Mouse (Mus musculus) granulocyte monocyte progenitor cell, adult 5-6 weeks (primary cell): ENCODE measurements around the gene Ccl2. TPM values are rescaled to one million over a fixed set of nuclear protein-coding genes. Genes with fewer than 3 reads are reported as not detected.

ENCODE experiments used
- ATAC-seq: replicated peaks from 2 replicates; pipeline ENCODE4 v1.8.0; 2016; ENCODE audit warnings: mild to moderate bottlenecking, moderate TSS enrichment, inconsistent platforms; ENCODE audit not compliant: poor library complexity, severe bottlenecking
- total RNA-seq, 2 experiments: library from RNA; stranded (forward) in 1 of 2; stranded (reverse) in 1 of 2; fragments of 200-712, 200-1000 nt in 1 of 2; fragments of >200 nt in 1 of 2; fragmentation: Nextera tagmentation in 1 of 2; gene quantifications; 2 replicates each; pipeline ENCODE4 v1.2.3; 2014 to 2017

Gene Ccl2
- total RNA-seq (2014; fragmentation: Nextera tagmentation) (not detected in 2 replicates), total RNA-seq (2017) (0.41 and 5.5 TPM in 2 replicates)

GRCm38 (mm10) chr11:82035356-82035755 lies at the start of gene Ccl2:
TSS of gene Ccl2 (plus strand) at chr11:82035571.
- peak; percentile 90 for ATAC-seq

- peak; percentile 91 for ATAC-seq
These were observed 39.1 kb upstream of the Ccl2 start for GRCm38 (mm10) chr11:81996172-81996841.

- no peak for ATAC-seq
These were observed 38.3 kb upstream of the Ccl2 start for GRCm38 (mm10) chr11:81997085-81997484.

GRCm38 (mm10) chr11:81998646-81999045 lies 36.7 kb upstream of the Ccl2 start:
- no peak for ATAC-seq

GRCm38 (mm10) chr11:81999469-81999868 lies 35.9 kb upstream of the Ccl2 start:
- no peak for ATAC-seq

GRCm38 (mm10) chr11:82000581-82000980 lies 34.8 kb upstream of the Ccl2 start:
- ATAC-seq = no peak

GRCm38 (mm10) chr11:82004810-82005209 lies 30.6 kb upstream of the Ccl2 start:
- peak; percentile 73 for ATAC-seq

GRCm38 (mm10) chr11:82006796-82007423 lies 28.5 kb upstream of the Ccl2 start:
- ATAC-seq = peak; percentile 51

GRCm38 (mm10) chr11:82010115-82010514 lies 25.3 kb upstream of the Ccl2 start:
- no peak for ATAC-seq

- no peak for ATAC-seq
These were observed 23.8 kb upstream of the Ccl2 start for GRCm38 (mm10) chr11:82011411-82012193.

- ATAC-seq = no peak
These were observed 21.6 kb upstream of the Ccl2 start for GRCm38 (mm10) chr11:82013756-82014155.

GRCm38 (mm10) chr11:82015066-82015465 lies 20.3 kb upstream of the Ccl2 start:
- ATAC-seq = peak; percentile 95

- 0 out of 2 replicates have a peak, but pooled peaks have one; percentile 12 for ATAC-seq
These were observed 19.1 kb upstream of the Ccl2 start for GRCm38 (mm10) chr11:82016181-82016780.

GRCm38 (mm10) chr11:82019389-82019788 lies 16.0 kb upstream of the Ccl2 start:
- ATAC-seq = no peak

- ATAC-seq = no peak
These were observed 15.6 kb upstream of the Ccl2 start for GRCm38 (mm10) chr11:82019793-82020192.

- ATAC-seq = peak; percentile 44
These were observed 14.0 kb upstream of the Ccl2 start for GRCm38 (mm10) chr11:82021406-82021805.

- peak; percentile 65 for ATAC-seq
These were observed 12.8 kb upstream of the Ccl2 start for GRCm38 (mm10) chr11:82022504-82023056.

- peak; percentile 79 for ATAC-seq
These were observed 11.6 kb upstream of the Ccl2 start for GRCm38 (mm10) chr11:82023769-82024168.

- no peak for ATAC-seq
These were observed 5.2 kb upstream of the Ccl2 start for GRCm38 (mm10) chr11:82030171-82030570.

- no peak for ATAC-seq
These were observed 3.2 kb upstream of the Ccl2 start for GRCm38 (mm10) chr11:82032136-82032535.
